Mouse (Mus musculus): Measurements from ENCODE around the gene Igfbp5.

DNA sequence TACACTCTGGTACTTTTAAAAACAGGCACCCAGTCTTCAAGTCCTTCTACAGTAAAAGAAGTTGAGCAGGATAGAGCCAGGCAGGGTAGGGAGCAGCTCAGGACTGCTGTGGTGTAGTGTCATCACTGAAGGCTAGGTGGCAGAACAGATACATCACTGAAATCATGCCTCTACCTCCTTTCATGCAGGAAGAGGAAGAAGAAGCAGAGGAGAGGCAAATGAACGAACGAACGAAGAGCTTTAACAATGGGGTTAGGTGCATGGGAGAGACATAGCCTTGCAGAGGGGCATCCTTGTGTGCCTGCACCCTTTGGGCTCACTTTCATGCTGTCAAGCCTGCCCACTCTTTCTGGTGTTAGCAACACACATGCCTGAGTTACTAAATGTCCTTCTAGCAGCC is 3.2 kb upstream of the Igfbp5 start:
- TF ChIP-seq CTCF (IDR thresholded peaks at IDR 0.05; ENCODE audit: low read depth), result peak; percentile 69
- no peak for TF ChIP-seq EP300 (IDR thresholded peaks at IDR 0.05; ENCODE audit: low read depth)

All from liver, embryonic 14.5 days (tissue).